Mouse (Mus musculus): ENCODE data around the gene Engase.

The Engase gene

DNA sequence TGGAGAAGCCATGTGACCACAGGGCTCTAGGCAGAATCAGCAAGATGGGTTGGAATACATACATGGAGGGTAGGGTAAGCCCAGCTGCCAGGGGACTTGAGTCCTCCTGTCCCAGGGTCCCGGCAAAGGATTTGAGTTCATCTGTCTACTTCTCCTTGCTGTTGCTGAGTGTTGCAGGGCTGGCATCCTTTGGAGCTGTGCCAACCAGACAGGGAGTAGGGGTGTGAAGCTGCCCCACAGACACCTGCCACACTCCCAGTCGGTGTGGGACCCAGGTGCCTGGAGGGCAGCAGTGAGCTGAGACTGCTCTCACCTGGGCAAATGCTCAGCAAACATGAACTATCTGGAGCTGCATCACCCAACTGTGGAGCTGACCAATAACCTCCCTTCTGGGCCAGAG is 44.3 kb downstream of the Engase start:
- DNase-seq (ENCODE audit: low read depth, low spot score), result no peak

DNA sequence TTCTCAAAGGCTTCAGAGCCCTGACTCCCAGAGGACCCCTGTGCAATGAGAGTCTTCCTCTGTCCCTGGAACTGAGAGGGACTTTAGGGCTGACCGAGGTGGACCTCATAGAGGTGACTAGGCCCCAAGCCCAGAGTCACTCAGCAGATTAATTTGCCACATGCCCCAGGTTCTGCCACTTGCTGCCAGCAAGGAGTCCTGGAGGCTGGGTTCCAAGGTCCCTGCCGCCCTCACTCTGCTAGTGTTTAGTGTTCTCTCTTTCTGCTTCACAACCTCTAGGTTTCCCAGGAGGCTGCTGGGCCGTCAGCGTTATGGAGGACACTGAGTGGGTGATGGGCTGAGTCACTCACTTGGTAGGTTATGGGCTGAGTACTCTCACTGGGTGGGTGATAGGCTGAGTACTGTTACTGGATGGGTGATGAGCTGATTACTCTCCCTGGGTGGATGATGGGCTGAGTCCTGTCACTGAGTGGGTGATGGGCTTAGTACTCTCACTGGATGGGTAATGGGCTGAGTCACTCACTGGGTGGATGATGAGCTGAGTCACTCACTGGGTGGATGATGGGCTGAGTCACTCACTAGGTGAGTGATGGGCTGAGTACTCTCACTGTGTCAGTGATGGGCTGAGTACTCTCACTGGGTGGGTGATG is 47.0 kb downstream of the Engase start:
- no peak for DNase-seq (ENCODE audit: low read depth, low spot score)

DNA sequence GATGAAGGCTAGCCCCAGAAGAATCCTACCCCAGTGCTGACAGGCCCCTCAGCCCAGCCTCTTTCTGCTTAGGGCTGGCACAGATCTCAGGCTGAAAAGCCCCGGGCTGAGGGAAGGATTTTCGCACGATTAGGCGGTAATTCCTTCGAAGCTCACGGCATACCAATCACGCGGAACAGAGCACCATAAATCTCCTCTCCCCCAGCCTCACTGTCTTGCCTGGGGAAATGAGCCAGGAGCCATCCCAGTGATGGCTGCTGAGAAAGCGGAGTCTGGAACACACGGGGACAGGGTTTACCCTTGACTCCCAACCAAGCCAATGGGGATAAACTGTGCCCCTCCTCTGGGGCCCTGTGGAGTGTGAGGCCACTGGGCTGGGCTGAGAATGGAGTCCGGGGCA is 48.4 kb downstream of the Engase start:
- peak; percentile 13 for DNase-seq (ENCODE audit: low read depth, low spot score)

DNA sequence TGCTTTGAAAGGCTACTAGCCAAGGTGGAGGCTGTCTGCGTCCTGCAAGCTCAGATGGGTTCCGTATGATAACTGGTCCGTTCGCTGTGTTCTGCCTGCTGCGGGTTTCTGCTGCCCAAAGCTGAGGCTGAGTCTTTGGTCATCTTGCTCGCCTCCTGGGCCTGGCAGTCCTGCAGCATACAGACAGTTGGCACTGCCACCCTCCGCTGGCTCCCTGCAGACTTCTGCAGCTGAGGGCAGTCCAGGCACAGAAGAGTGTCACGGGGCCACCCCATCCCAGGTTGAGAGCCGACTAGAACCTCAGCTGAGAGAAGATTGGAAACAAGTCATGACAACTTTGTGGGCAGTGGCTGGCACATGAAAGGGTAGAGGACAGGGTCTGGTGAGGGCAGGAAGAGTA is 52.1 kb downstream of the Engase start:
- no peak for DNase-seq (ENCODE audit: low read depth, low spot score)

DNA sequence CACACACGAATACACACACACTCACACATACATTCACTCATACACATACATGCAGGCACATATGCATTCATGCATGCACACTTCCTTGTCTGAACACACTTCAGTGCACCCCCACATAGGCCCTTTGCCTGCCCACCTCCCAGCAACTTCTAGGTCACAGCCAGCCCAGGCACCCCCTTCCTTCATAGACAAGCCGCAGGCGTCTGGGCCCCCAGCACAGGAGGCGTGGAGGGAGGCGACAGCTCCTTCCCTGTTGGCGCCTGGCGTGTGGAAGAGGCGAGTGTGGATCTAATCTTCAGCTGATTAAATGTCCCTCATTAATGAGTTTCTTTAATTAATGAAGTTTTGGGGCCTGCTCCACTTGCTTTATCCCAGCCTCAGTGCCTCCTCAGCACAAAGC is 53.7 kb downstream of the Engase start:
- no peak for DNase-seq (ENCODE audit: low read depth, low spot score)

DNA sequence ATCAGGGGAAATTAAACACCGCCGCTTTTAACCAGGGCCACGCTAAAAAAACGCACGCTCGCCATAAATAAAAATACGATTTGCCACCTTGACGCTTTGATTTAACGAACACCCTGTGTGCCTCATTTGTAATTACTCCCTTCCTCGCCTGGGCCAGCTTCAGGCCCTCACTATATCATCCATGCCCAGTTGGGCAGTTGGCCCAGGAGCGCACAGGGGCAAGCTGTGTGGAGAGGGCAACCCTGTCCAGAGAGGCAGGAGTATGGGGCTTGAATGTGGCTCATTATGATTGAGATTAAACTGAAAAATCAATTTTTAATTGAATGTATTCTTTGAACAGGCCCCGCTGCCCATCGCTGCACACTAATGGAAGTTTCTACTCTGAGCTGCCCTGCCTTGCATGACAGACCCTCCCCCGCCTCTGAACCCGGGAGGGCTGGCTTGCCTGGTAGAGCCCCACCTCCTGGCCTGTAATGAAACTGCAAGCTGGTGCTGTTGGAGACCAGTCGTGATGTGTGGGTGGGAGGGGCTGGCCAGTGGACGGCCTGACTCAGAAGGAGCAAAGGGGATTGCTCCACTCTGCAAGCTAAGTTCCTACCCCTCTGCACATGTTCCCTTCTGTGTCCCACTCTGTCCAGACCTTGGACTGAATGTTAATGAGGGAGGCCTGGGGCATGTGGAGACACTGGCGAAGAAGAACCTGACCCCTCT is 57.9 kb downstream of the Engase start:
- DNase-seq (ENCODE audit: low read depth, low spot score), result peak; percentile 43

DNA sequence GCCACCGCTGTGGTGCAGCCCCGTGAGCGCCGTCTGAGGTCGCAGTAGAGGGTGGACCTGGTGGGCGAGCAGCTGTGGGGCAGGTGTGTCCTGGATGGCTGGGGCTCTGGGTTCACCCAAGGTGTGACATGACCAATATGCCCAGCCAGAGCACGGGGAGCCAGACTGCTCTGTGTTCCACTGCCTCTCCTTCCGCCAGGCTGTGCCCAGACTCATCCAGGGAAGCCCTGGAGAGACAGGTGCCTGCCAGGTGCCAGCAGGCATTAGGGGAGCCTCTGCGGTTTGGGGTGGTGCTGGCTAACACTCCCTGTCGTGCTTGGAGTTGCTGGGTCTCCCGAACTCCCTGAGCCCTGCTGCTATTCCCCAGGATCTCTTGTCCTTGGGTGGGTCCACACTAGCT is 61.4 kb downstream of the Engase start:
- no peak for DNase-seq (ENCODE audit: low read depth, low spot score)
